Mouse (Mus musculus): ENCODE data around the gene Dapk3.

The Dapk3 gene

DNA sequence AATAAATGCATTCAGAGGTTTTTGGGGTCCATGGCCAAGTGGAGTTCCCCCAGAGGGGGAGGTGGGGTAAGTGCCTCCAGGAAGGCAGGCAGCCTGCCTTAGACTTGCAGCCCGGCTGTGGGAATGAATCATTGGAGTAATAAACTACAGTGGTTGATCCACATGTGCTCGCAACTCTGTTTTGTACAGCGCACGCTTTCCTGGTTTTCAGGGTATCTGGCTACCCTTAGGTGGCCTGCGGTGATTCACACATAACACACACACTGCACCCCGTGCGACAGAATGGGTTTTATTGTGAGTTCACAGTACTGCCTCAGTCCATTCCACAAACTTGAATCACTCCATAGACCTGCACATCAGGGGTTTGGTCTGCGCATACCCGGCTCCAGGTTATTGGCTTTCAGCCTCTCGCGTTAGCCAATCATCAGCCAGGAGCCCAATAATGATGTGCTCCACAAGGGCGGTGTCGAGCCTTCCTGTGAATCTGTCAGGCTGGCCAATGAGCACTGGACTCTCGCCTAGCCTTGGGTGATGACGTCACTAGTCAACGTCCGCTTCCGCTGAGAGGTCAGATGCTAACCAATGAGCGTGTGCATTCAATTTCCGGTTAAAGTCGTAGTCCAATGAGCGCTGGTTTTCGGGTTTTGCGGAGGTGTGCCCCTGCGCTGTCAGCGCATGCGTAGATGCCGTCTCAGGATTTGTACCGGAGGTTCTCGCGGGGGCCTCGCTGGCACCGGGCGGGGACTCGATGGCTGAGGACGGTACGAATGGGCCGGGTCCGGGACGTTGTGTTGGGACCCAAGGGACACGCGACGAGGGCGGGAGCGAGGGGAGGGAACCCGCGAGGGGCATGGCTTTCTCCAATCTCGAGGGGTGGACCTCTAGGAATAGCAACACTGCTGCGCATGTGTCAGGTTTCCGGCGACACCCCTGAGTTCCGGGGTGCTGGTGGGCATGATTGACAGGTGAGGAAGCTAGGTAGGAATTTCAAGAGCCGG is at the start of gene Dapk3:
Gene Dapk3 (plus strand): TSS at position 670 of the 998 bp plus-strand sequence.
- peak; percentile 98 for DNase-seq (ENCODE audit: low spot score)

DNA sequence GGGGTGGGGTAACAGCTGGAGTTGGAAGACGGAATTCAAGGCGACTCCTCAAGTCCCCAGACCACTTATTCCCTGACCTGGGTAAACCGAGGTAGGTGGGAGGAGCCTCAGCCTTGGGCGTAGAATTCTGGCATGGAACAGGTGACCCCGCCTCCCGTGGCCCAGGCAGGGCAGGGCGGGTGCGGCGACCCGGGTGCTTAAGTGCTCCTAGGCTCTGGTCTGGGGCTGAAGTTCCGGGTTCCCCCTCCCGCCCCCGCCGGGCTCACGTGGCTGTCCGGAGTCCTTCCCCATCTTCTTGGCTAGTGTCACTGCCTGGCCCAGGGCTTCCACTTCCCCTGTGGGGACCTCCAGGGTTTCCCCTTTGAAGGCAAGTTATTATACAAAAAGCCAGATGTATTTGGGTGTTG is 48.6 kb upstream of the Dapk3 start:
- DNase-seq (ENCODE audit: low spot score) = peak; percentile 72

DNA sequence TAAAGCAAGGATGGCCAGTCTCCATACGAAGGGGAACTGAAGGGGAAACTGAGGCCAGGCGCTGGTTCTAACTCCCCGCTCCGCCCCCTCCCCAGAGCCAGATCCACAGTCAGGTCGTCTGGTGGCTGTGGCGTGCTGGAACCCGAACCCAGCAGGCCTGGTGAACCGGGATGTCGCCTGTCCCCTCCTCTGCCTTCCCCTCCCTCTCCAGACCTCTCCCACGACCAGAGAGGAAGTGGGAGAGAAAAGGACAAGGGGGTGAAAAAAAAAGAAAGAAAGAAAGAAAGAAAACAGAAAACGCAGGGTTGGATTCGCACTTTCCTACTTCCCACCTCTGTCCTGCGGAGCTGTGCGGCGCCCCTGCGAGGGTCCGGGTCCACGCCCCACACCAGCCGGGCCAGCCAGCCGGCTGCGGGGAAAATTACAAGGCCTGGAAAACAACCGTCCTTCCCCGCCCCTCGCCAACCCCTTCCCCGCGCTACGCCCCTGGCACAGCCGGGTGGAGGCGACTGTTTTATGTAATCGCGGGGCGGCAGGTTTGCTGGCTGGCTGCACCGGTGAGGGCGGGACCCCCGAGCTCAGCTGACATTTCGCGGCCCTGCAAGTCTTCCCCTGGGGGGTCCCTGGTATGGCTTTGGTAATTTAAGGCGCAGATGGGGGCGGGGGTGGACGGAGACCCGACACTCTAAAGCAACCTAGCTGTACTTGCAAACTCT is 47.7 kb upstream of the Dapk3 start, which contains the start of gene Zbtb7a:
Gene Zbtb7a (plus strand): TSS at position 255 of the 716 bp plus-strand sequence.
- DNase-seq (ENCODE audit: low spot score) = no peak

DNA sequence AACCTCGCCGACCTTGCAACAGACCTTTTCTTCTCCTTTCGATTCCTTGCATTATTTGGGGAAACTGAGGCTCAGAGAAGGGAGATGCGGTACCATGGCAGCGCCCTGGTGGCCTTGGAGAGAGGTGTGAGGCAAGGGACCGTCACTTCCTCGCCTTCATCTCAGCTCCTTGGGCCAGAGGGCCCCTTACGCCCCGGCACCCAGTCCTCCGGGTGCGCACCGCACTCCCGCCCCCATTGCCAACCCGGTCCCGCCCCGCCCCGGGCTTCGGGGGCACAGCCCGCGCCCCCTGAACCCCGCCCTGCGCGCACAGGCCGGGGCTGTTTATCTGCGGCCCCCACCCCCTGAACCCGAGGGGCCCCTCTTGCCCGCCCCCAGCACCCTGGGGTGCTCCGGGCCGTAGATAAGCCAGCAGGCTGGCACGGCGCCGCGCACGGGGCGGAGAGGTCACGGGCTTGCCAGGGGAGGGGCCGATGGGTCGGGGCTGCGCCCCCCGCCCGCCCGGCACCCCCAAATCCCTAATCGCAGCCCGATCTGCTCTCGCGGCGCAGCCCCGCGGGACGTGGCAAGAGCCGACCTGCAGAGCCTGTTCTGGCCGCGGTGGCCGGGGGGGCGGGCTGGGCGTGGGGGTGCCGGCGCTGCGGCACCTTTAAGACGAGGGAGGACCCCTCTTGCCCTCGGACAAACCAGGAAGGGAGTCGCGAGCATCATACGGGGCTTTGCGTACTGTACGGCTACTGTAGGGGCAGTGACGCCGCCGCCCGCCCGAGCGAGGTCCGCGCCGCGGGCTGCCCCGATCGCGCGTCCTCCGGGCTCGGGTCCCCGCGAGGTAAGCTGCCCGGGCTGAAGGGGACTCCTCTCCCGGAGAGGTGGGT is 46.7 kb upstream of the Dapk3 start:
- peak; percentile 71 for DNase-seq (ENCODE audit: low spot score)

DNA sequence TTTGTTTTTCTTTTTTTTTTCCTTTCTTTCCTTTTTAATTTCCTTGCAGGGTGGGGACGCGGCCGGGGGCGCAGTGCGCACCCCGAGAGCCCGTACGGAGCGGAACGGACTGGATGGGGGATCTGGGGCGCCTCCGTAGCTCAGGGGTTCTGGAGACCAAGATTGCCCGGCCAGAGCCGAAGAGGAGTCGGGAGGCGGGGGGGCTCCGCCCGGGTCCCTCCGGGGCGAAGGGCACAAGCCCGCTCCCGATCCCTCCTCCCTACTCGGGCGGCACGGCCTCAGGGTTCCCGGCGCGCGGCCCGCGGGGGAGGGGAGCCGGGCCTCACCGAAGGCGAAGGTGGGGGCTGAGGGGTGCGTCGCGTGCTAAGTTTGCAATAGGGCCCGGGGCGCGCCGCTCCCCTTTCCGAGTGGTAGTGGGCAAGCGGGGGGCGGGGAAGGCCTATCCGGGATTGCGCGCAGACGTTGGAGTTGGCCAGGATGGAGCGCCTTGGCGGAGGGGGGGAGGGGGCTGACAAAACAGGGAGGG is 46.0 kb upstream of the Dapk3 start:
- DNase-seq (ENCODE audit: low spot score) = peak; percentile 81

DNA sequence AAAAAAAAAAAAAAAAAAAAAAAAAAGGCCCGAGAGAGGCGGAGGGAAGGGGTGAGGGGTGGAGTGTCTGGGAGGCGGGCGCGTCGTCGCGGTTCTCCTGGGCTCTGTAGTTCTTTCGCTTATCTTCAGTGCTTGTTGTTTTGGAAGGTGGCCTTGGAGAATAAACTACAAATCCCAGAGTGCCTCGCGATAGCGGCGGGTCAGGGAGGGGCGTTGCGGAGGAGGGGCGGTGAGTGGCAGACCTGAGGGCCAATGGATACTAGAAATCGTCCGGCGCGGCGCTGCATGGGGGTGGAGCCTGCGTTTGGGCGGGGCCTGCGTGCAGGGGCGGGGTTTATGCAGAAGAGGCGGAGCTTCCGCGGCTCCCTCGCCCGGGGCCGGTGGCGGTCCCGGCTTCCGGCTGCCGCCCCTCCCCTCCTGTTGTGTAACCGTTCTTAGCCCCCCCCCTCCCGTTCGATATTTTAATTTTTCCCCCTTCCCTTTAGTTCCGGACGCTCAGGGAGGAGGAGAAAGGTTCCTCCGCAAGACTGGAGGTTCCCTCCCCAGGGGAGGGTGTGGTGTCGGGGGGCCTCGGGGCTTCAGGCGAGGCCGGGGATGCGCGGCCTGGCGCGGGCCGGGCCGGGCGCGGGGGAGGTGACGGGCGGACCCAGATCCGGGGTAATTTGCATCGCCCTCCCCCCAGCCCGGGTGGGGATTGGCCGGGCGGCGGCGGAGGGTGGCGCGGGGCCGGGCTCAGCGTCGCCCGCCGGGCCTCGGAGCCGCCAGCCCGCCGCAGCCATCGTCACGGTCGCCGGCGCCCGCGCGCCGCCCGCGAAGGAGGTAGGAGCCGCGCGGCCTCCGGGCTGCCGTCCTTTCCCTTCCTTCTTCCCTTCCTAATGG is 45.3 kb upstream of the Dapk3 start:
- peak; percentile 99 for DNase-seq (ENCODE audit: low spot score)

DNA sequence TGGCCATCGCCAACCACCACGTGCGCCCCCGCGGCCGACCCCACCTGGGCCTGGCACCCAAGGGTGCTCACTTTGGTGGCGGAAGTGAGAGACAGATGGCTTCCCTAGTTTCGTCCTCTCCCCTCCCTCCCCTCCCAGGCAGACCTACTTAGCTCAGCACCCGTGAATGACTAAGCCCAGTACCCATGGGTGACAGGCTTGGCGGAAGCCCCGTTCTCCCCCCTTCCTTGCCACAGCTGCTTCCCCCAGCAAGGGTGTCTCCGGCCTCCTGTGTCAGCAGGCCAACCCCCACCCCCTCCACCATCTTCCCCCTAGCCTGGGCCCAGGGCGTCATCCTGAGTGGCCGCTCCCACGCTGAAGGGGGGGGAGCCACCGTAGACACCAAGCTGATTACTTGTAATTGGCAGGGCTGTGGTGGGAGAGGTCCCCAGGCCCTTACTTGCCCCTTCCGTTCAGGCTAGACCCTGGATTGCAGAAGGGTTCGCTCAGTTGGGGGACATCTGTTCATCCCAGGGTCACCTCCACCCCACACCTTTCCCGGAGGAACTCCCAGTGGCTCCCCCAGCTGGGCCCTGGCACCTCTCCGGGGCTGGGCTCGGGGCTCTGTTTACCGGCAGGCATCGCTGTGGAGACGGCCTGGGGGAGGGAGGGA is 44.5 kb upstream of the Dapk3 start:
- DNase-seq (ENCODE audit: low spot score) = no peak

DNA sequence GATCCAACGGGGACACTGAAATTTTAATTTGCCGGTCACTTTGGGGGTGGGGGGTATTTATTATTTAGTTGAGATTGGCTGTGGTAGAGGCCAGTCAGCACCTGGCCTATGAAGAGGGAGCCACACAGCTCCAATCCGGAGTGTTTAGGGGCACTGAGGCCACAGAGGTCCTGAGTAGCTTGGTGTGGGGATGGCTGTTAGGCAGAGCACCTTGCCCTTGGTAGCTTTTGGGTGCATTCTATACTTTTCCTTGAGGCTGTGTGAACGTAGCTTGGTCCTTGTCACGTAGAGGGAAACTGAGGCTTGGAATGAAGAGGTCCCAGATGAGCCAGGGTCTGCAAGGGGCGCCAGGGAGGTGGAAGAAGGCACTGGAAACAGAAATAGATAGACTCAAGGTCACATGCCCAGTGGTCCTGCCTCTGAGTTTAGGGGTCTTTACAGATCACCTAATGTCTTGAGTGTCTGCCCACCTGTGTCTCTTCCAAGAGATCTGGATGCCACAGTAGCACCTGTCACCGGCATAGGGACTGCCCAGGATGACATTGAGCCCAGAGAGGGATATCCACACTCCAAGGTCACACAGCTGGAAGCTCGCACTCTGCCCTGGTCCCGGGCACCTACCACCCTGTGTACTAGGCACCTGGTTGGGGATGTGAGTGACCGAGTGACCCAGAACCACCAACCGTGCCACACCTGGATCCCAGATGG is 43.8 kb upstream of the Dapk3 start:
- no peak for DNase-seq (ENCODE audit: low spot score)

DNA sequence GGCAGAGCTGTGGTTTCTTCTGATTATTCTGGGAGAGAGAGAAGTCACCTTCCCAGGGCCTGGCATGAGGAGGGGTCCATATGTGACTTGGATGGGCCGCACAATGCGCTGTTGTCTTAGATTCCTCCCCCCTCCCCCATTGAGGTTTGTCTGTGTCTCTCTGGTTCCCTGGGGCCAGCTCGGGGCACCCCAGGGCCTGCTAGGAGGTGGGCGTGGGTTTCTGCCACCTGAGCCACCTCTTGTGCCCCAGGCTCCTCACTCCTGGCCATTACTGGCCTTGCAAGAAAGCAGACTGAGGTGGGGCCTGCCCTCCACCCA is 43.3 kb upstream of the Dapk3 start:
- no peak for DNase-seq (ENCODE audit: low spot score)

DNA sequence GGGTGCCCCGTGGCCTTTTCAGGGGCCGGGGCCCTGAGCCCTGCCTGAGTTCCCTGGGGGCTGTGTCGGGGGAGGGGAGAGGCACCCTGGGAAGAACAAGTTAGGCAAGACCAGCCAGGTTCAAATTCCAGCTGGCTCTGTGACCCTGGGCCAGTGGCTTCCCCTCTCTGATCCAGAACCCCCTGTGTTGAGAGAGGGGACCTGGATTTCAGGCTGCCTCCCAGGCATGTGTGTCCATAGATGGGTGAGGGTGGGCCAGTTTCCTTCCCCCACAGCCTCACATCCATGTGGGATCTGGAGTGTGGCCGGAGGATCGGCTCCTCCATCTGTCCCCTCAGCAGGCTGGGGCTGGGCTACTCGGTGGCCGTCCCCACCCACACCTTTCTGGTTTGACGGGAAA is 42.8 kb upstream of the Dapk3 start:
- DNase-seq (ENCODE audit: low spot score) = no peak

DNA sequence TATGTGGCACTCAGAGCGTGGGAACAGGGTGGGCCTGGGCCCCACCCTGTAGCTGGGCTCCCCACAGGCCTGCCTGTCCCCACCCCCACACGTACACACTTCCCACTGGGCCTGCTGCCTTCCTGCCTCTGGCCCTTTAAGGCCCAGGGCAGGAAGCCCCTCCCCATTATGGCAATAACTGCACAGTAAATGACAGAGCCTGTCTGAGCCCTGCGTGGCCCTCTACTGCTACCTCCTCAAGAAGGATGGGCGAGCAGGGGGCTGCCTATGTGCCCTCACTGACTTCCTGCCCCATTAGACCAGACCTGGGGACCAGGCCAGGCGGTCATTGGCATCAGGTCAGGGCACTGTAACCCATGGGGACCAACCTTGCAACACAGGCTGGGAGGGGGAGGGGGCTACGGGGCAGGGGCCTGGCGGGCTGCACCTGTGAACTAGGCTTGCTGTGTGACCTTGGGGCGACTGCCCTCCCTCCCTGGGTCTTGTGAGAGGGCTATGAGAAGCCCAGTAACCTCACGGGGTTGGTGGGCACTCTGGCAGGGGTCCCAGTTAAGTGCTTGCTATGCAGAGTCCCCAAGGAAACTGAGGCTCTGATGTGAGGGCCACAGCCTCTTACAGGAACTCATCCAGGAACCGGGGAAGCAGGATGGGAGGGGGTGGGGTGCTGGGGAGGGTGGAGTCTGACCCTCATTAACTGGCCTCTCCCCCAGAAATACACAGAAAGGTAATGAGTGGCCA is 41.9 kb upstream of the Dapk3 start:
- DNase-seq (ENCODE audit: low spot score) = no peak

DNA sequence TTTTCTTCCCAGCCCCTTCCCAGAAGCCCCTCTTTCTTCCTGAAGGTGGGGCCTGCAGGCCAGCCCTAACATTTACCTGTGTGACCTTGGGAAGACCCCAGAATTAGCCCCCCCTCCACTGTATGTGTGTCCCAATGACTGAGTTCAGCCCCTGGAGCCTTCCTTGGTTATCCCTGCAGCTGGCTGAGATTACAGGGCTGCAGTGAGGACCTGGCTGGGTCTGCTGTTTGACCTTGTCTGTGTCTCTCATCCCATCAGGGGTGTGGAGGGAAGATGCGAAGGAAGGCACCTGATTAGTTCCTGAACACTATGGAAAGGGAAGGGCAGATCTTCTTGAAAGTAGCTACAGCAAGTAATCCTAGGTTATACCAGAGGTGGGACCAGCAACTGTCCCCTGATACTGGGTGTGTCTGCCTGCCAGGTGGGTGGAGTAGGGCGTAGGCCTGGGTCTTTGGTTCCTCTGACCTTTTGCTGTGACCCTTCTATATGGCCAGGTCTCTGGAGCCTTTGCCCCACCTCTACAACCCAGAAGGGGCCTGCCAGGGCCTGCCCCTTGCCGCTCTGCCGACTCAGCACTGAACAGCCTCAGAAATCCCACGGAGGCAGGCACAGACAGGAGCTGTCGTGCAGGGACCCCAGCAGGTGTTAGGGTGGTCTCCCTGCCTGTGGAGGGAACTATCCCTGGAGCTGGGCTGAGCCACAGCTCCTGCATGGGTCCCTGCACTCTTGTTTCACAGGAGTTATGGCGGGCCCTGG is 41.2 kb upstream of the Dapk3 start:
- DNase-seq (ENCODE audit: low spot score) = no peak

DNA sequence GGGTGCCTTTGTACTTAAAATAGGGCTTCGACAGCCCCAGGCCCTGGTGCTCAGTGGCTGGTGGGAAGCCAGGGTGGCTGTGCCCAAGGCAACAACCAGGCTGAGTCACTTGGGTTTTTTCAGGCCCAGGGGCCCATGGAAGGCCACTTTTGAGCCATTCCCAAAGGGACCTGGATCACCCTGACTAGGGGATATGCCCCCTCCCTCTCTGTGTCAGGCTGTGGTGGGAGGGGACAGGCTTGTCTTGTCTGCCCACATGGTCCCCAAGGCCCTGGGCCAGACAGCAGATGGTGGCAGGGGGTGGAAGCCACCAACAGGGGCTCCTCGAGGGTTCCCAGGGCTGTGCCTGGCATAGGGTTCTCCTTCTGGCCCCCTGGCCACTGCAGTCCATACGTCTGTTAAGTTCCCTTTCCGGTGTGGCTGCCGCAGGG is 40.2 kb upstream of the Dapk3 start:
- no peak for DNase-seq (ENCODE audit: low spot score)

DNA sequence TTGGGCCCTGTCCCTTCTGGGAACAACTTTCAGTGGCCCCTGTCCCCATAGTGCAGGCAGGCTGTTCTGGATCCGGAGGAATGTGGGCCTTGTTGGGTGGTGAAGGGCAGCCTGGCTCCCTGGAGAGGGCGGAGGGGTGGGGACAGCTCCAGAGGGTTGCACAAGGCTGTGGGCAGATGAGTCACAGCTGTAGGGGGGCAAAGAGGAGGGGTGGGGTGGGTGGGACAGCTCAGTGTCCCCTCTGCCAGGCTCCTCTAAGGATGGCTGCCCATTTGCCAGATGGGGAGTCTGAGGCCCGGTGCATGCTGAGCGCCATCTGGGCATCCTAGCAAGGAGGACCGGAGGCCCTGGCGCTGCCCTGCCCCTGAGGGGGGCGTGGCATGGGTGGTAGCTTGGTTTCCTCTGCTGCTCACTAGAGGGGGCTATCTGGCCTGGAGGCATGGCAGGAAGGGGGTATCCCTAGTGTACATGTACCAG is 39.6 kb upstream of the Dapk3 start:
- DNase-seq (ENCODE audit: low spot score) = no peak

DNA sequence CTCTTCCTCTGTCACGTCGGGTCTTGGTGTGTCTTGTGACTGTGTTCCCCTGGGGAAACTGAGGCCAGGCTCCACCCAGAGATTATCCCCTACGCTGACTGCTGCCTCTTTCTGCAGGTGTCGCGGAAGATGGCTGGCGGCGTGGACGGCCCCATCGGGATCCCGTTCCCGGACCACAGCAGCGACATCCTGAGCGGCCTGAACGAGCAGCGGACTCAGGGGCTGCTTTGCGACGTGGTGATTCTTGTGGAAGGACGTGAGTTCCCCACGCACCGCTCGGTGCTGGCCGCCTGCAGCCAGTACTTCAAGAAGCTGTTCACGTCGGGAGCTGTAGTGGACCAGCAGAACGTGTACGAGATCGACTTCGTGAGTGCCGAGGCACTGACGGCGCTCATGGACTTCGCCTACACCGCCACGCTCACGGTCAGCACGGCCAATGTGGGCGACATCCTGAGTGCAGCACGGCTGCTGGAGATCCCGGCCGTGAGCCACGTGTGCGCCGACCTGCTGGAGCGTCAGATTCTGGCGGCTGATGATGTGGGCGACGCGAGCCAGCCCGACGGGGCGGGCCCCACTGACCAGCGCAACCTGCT is 38.9 kb upstream of the Dapk3 start:
- DNase-seq (ENCODE audit: low spot score) = no peak

DNA sequence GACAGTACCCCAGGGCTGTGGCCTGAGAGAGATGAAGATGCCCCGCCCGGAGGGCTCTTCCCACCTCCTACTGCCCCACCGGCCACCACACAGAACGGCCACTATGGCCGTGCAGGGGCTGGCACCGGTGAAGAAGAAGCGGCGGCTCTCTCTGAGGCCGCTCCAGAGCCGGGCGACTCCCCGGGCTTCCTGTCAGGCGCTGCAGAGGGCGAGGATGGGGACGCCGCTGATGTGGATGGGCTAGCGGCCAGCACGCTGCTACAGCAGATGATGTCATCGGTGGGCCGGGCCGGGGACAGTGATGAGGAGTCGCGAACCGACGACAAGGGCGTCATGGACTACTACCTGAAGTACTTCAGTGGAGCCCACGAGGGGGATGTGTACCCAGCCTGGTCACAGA is 38.1 kb upstream of the Dapk3 start:
- DNase-seq (ENCODE audit: low spot score) = no peak

DNA sequence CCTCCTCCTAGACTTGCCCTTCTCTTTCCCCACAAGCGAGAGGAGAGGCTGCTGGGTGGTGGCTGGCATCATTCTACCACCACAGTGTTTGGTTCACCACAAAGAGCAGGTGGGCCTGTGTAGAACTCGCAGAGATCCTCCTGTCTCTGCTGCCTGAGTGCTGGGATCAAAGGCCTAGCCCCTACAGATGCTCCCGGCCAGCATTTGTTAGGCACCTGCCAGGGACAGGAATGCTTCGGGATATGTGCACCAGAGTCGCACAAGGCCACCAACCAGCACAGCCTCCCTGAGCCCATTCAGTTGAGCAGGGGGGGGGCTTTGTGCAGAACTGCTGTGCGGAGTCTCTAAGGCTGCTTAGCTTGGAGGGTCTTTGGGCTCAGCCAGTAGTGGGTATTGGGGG is 37.5 kb upstream of the Dapk3 start:
- no peak for DNase-seq (ENCODE audit: low spot score)

DNA sequence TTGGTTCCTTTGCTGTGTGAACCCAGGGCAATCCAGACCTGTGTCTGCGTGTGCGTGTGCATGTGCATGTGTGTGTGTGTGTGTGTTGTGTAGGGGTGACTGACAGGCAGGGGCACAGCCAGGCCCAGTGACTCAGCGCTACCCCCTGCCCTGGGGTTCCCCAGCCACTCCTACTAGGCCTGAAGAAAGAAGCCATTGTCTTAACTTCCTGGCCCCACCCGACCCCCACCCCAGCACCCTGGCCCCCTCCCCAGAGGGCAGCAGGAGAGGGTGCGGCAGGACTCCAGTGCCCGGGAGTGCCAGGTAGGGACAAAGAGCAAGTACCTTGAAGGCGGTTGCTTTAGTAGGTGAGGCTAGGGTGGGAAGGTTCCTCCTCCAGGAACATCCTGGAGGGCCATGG is 37.0 kb upstream of the Dapk3 start:
- DNase-seq (ENCODE audit: low spot score) = no peak

Data from layer of hippocampus, adult 11-12 months (tissue).